Mouse (Mus musculus): ENCODE measurements around the gene Alpk1. TPM values are rescaled to one million over a fixed set of nuclear protein-coding genes. Genes with fewer than 3 reads are reported as not detected.

The Alpk1 gene
- 1 to 10 TPM; 1.4 to 1.6 TPM for total RNA-seq (2021)
- long read RNA-seq, experiment 1 = 0 reads
- long read RNA-seq, experiment 2, partial matches to known transcripts = 0 of 1 reads
- long read RNA-seq, experiment 2, other reads (novel, unspliced or antisense) = 1 of 1 reads

DNA sequence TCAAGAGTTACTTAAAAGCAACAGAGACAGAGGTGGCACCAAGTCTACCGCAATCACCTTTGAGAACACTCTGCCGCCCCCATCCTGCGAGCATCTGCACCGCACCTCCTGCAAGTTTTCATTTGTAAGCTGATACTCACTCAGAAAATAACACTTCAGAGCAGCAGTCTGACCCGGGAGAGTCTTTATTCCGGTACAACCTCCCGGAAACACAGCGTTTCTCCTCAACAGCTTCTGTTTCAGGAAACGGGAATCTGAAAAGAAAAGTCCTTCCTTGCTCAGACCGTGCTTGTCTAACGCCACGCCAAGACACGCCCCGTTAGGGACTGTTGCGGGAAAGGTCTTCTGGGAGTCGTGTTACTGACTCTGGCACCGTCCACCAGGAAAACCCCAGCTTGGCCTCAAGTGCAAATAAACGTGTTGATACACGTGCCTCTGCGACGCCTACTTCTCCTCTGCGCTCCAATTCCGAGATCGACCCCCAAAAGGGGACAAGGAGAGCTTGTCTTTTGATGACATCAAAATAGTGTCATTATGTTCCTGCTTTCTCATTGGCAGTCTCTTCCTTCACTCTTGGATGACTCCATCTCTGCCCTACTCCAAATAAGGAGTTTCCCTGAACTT lies at the start of gene Alpk1:
TSS of gene Alpk1 (minus strand) at position 507 of the 624 bp plus-strand sequence.
- intact Hi-C loops (cut with DNase I) = no loop called here
- TF ChIP-seq CTCF (IDR thresholded peaks at IDR 0.05) = peak; percentile 68
- peak within 1 kb of the TSS; percentile 77 for H3K4me3 ChIP-seq
- DNase-seq = peak; percentile 74
- peak within 1 kb of the TSS; percentile 85 for H3K27ac ChIP-seq

DNA sequence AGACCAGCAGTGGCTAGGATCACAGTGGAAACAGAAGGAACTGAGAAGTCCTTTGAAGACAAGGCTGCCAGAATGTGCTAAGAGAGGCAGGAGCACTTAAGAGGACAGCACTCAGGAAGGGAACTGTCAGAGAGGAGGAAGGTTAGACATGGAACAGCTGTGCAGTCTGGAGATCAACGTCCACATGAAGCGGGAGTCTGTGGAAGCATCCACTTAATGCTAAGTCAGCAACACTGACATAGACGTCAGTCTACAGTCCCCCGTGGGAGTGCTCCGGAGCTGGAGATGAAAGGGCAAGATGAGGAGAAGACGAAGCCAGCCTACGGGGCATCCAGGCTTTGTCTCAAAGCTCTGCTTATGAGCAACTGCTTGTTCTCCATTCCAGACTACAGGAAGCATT lies 46.8 kb upstream of the Alpk1 start:
- Histone ChIP-seq H3K27ac (no peak overlapping the region), H3K4me3 (no peak overlapping the region)
- intact Hi-C loops (cut with DNase I) = no loop called here
- no peak for DNase-seq
- TF ChIP-seq CTCF (IDR thresholded peaks at IDR 0.05) = no peak

GRCm38 (mm10) chr3:127826503-127826902 lies 46.2 kb upstream of the Alpk1 start:
- DNase-seq = no peak
- TF ChIP-seq CTCF (IDR thresholded peaks at IDR 0.05) = no peak
- Histone ChIP-seq H3K27ac (no peak overlapping the region), H3K4me3 (no peak overlapping the region)
- intact Hi-C loops (cut with DNase I) = no loop called here

DNA sequence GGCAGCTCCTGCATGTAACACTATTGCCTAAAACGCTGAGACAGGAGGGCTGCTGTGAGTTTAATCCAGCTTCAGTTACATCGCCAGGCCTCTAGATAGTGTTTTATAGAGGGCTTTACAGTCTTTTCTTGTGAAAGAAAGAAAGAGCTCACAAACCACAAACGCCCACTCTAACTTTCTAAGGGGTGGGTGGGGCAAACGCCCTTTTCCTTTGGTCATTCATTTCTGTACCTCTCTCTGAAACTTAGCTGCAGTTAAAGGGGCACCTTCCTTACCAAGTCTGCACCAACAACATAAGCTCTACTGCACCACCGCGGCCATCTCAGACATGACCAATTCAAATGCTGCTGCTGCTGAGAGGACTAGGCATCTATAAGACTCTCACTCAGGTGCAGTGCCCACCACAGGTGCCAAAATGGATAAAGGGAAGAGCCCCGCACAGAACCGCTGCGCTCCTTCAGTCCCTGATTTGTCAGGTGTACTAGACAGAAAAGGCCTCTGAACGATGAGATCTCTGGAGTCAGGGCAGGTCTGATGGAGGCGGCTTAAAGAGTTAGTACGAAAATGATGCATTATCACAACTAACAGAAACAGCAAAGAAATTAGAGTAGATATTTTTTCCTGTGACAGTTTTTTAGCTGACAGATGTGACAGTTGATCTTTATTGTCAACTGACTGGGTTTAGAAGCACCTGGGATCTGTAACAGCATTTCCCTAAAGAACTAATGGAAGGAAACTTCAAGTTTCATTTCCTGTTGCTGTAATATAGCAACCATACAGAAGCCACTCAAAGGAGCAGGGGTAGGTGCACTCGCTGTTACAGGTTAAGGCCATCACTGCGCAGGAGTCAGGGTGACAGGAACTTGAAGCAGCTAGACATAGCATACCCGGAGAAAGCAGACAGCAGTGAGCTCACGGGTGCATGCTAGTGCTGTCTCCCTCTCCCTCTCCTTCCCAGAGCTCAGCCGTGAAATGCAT lies 43.8 kb upstream of the Alpk1 start:
- DNase-seq = no peak
- Histone ChIP-seq H3K4me3 (no peak overlapping the region), H3K27ac (no peak overlapping the region)
- TF ChIP-seq CTCF (IDR thresholded peaks at IDR 0.05) = no peak
- intact Hi-C loops (cut with DNase I) = no loop called here

DNA sequence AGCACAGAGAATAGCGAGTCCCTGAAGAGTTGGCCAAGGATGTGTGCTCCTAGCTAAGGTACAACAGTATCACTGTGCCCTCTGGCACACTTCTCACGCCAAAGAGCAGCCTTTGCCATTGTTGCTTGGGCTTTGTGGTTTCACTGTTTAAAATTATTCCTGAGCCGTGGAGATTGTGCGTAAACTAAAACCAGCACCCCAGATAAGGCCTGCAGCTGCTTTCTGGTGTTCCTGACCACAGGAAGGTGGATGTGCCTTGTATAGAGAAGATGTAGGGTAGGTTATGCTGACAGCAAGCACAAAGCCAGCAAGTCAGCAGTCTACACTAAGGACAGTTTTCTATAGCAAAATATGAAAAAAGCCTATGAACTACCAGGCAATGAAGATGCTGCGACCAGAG lies 40.9 kb upstream of the Alpk1 start:
- no peak for TF ChIP-seq CTCF (IDR thresholded peaks at IDR 0.05)
- Histone ChIP-seq H3K4me3 (no peak overlapping the region), H3K27ac (no peak overlapping the region; the same call in 1 of the 2 replicates)
- no peak for DNase-seq
- intact Hi-C loops (cut with DNase I) = no loop called here

GRCm38 (mm10) chr3:127820400-127820799 lies 40.1 kb upstream of the Alpk1 start:
- intact Hi-C loops (cut with DNase I) = no loop called here
- no peak overlapping the region; the same call in 1 of the 2 replicates for H3K4me3 ChIP-seq
- no peak for DNase-seq
- peak overlapping the region; percentile 87 for H3K27ac ChIP-seq
- no peak for TF ChIP-seq CTCF (IDR thresholded peaks at IDR 0.05)

DNA sequence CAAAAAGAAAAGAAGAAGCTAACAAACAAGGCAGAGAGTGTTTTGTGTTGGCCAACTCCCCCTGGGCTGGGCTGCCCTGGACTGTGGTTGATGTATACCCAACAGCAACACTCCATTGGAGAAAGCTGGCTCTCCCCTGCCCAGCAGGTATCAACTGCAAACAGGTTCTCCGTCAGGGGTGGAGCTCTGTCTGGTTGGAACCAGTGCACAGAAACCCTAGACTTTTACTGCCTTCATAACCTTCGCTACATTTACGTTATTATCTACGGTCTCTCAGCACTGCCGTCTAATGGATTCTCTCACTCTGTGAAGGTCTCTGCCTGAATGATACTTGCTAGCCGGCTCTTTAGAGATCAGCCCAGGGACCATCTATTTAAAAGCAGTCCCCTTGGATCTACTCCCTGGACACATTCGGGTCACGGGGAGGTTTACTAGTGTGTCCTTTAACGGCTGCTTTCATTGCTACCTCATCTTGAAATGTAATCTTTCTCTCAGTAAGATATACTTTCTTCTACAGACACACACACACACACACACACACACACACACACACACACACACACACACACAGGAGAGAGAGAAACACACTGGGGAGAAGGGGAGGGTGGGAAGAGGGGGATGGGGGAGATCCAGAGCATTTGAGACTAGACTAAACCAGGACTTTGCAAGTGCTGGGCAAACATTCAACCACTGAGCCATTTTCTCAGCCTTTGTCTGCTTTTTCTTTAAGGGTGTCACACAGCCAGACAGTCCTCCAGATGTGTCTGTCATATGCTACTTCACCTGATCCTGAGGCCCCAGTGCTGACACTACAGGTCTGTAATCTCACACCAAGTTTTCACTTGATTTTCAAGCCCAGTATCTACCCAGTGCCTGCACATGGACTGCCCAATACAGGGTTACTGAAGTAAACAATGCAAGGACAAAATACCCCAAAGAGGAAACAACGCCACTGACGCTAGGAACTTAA lies 38.7 kb upstream of the Alpk1 start:
- intact Hi-C loops (cut with DNase I) = no loop called here
- H3K27ac ChIP-seq = peak overlapping the region; percentile 87

DNA sequence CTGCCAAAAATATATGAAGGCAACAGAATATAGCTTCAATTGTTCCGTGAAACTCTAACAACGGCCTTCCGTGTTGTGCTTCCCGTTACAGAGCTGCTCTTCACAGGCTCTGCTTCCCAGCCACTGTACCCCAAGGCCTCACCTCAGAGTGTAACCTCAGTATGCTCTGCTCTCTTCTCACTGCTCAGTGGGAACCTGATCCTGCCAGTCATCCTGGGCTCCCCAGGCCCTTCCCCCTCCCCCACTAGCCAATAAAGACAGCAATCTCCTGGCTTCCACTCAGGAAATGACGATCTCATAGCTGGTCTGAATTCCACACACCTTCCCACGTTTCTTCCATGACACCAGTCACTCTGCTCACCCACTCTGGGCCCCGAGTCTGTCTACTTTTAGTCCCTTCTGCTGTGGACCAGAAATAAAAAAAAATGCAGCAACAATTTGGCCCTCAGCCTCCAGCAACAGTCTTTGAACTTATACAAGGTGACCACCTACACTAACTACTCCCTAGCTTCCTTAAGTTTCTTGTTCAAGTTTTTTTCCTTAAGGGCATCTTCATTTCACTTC lies 36.9 kb upstream of the Alpk1 start:
- intact Hi-C loops (cut with DNase I) = no loop called here
- TF ChIP-seq CTCF (IDR thresholded peaks at IDR 0.05) = no peak
- Histone ChIP-seq H3K4me3 (peak overlapping the region; percentile 38), H3K27ac (peak overlapping the region; percentile 87)
- peak; percentile 59 for DNase-seq

More for the DNA sequence above, 38.7 kb upstream of the Alpk1 start:
- peak; percentile 28 for DNase-seq
- TF ChIP-seq CTCF (IDR thresholded peaks at IDR 0.05) = no peak
- no peak overlapping the region for H3K4me3 ChIP-seq

DNA sequence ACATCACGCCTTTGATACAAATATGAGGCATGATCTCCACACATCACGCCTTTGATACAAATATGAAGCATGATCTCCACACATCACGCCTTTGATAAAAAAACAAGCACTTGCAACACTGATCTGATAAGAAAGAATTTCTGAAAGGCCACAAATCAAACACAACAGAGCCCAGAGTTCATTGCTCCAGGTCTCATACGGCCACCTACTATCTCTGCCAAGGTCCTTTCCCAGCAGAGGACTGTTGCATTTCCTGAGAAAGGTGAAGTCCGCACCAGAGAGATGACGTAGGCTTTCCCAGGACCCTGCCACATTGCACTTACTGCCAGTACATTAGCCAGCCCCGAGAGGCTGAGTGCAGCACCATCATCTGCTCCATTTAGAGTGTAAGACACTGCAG lies 28.8 kb upstream of the Alpk1 start:
- no peak overlapping the region for H3K27ac ChIP-seq
- TF ChIP-seq CTCF (IDR thresholded peaks at IDR 0.05) = no peak
- H3K4me3 ChIP-seq = no peak overlapping the region
- intact Hi-C loops (cut with DNase I) = no loop called here
- no peak for DNase-seq

- no peak for DNase-seq
- no peak overlapping the region for H3K4me3 ChIP-seq
- H3K27ac ChIP-seq = no peak overlapping the region
- no peak for TF ChIP-seq CTCF (IDR thresholded peaks at IDR 0.05)
- intact Hi-C loops (cut with DNase I) = no loop called here
Measured at GRCm38 (mm10) chr3:127807846-127808245, 27.5 kb upstream of the Alpk1 start.

DNA sequence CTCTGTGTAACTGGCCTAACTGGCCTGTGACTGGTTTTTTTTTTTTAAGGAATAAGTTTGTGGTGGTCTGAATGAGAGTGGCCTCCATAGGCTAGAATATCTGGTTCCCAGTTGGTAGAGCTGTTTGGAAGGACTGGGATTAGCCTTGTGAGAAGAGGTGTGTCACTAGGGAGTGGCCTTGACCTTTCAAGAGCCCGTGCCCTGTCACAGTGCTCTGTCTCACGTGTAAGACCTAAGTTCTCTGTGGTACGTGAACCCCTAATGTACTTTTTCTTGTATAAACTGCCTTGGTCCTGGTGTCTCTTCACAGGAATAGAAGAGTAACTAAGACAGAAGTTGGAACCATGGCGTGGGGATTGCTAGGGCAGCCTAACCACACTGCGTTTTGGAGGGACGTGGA lies 25.7 kb upstream of the Alpk1 start:
- TF ChIP-seq CTCF (IDR thresholded peaks at IDR 0.05) = no peak
- no peak overlapping the region for H3K27ac ChIP-seq
- intact Hi-C loops (cut with DNase I) = no loop called here
- H3K4me3 ChIP-seq = no peak overlapping the region
- no peak for DNase-seq

- DNase-seq = no peak
Measured at GRCm38 (mm10) chr3:127805071-127805470, 24.7 kb upstream of the Alpk1 start.

More at GRCm38 (mm10) chr3:127805071-127805470, 24.7 kb upstream of the Alpk1 start:
- no peak overlapping the region for H3K27ac ChIP-seq
- no peak for TF ChIP-seq CTCF (IDR thresholded peaks at IDR 0.05)
- intact Hi-C loops (cut with DNase I) = no loop called here
- H3K4me3 ChIP-seq = no peak overlapping the region
